Mouse (Mus musculus): Measurements from ENCODE around the gene Crat. TPM values are rescaled to one million over a fixed set of nuclear protein-coding genes. Genes with fewer than 3 reads are reported as not detected.

The Crat gene
- polyA plus RNA-seq, 1 experiment from 2014 or later: 24.3 TPM

- no peak for ATAC-seq (ENCODE audit: insufficient read depth)
- peaks cover 99% of the 10 kb centered on the region for H3K36me3 ChIP-seq (replicated peaks)
- no peak overlapping the region for H3K9ac ChIP-seq
- no peak overlapping the region for H3K4me2 ChIP-seq
- no peaks in the 10 kb centered on the region for H3K4me1 ChIP-seq (replicated peaks)
- no peak overlapping the region for H3K27ac ChIP-seq (replicated peaks)
- H3K4me3 ChIP-seq (replicated peaks): no peak overlapping the region
- no peaks in the 10 kb centered on the region for H3K9me3 ChIP-seq (replicated peaks)
- WGBS (ENCODE audit: insufficient replicate concordance): 88% methylated on average over 1 of the region's 1 CpGs
- no peaks in the 10 kb centered on the region for H3K27me3 ChIP-seq
Observed at GRCm38 (mm10) chr2:30403870-30404269, 11.7 kb downstream of the Crat start.

GRCm38 (mm10) chr2:30402843-30403242 lies 12.8 kb downstream of the Crat start:
- no peak overlapping the region for H3K9ac ChIP-seq
- ATAC-seq (ENCODE audit: insufficient read depth): no peak
- H3K27ac ChIP-seq (replicated peaks): no peak overlapping the region
- H3K4me3 ChIP-seq (replicated peaks): no peak overlapping the region
- no peak overlapping the region for H3K4me2 ChIP-seq
- H3K9me3 ChIP-seq (replicated peaks): no peaks in the 10 kb centered on the region
- WGBS (ENCODE audit: insufficient replicate concordance): 66% methylated on average over 2 of the region's 2 CpGs
- H3K36me3 ChIP-seq (replicated peaks): peaks cover 99% of the 10 kb centered on the region
- no peaks in the 10 kb centered on the region for H3K4me1 ChIP-seq (replicated peaks)
- no peaks in the 10 kb centered on the region for H3K27me3 ChIP-seq

- H3K4me3 ChIP-seq (replicated peaks): no peak overlapping the region
- no peak overlapping the region for H3K27ac ChIP-seq (replicated peaks)
- H3K4me2 ChIP-seq: no peak overlapping the region
- H3K9ac ChIP-seq: no peak overlapping the region
- H3K27me3 ChIP-seq: no peaks in the 10 kb centered on the region
- no peaks in the 10 kb centered on the region for H3K4me1 ChIP-seq (replicated peaks)
- ATAC-seq (ENCODE audit: insufficient read depth): no peak
- 81% methylated on average over 9 of the region's 9 CpGs for WGBS (ENCODE audit: insufficient replicate concordance)
- peaks cover 99% of the 10 kb centered on the region for H3K36me3 ChIP-seq (replicated peaks)
- H3K9me3 ChIP-seq (replicated peaks): no peaks in the 10 kb centered on the region
Observed at GRCm38 (mm10) chr2:30402351-30402826, 13.2 kb downstream of the Crat start.

GRCm38 (mm10) chr2:30401581-30401980 lies 14.0 kb downstream of the Crat start:
- WGBS (ENCODE audit: insufficient replicate concordance): 54% methylated on average over 1 of the region's 1 CpGs
- Histone ChIP-seq H3K4me3 (replicated peaks) (no peak overlapping the region), H3K36me3 (replicated peaks) (peaks cover 99% of the 10 kb centered on the region), H3K9me3 (replicated peaks) (no peaks in the 10 kb centered on the region), H3K27ac (replicated peaks) (no peak overlapping the region), H3K4me1 (replicated peaks) (no peaks in the 10 kb centered on the region), H3K9ac (no peak overlapping the region), H3K27me3 (no peaks in the 10 kb centered on the region), H3K4me2 (no peak overlapping the region)
- ATAC-seq (ENCODE audit: insufficient read depth): no peak

GRCm38 (mm10) chr2:30399191-30400171 lies 16.1 kb downstream of the Crat start:
- ATAC-seq (ENCODE audit: insufficient read depth): no peak
- WGBS (ENCODE audit: insufficient replicate concordance): 78% methylated on average over 20 of the region's 20 CpGs
- peaks cover 92% of the 10 kb centered on the region for H3K36me3 ChIP-seq (replicated peaks)

GRCm38 (mm10) chr2:30397986-30398512 lies 17.6 kb downstream of the Crat start:
- WGBS (ENCODE audit: insufficient replicate concordance): 83% methylated on average over 10 of the region's 10 CpGs

More at GRCm38 (mm10) chr2:30399191-30400171, 16.1 kb downstream of the Crat start:
- Histone ChIP-seq H3K9me3 (replicated peaks) (no peaks in the 10 kb centered on the region), H3K27ac (replicated peaks) (no peak overlapping the region), H3K4me3 (replicated peaks) (no peak overlapping the region), H3K4me2 (no peak overlapping the region), H3K4me1 (replicated peaks) (peaks cover 9% of the 10 kb centered on the region; the same call in 1 of the 2 replicates), H3K9ac (no peak overlapping the region), H3K27me3 (no peaks in the 10 kb centered on the region)

GRCm38 (mm10) chr2:30396246-30396645 lies 19.4 kb downstream of the Crat start:
- Histone ChIP-seq H3K4me1 (replicated peaks) (peaks cover 32% of the 10 kb centered on the region), H3K36me3 (replicated peaks) (peaks cover 61% of the 10 kb centered on the region), H3K27me3 (no peaks in the 10 kb centered on the region), H3K27ac (replicated peaks) (no peak overlapping the region), H3K4me2 (no peak overlapping the region), H3K9ac (no peak overlapping the region), H3K4me3 (replicated peaks) (no peak overlapping the region), H3K9me3 (replicated peaks) (no peaks in the 10 kb centered on the region)
- 74% methylated on average over 7 of the region's 7 CpGs for WGBS (ENCODE audit: insufficient replicate concordance)
- ATAC-seq (ENCODE audit: insufficient read depth): no peak

More at GRCm38 (mm10) chr2:30397986-30398512, 17.6 kb downstream of the Crat start:
- no peaks in the 10 kb centered on the region for H3K27me3 ChIP-seq
- H3K9me3 ChIP-seq (replicated peaks): no peaks in the 10 kb centered on the region
- H3K9ac ChIP-seq: no peak overlapping the region
- no peak overlapping the region for H3K27ac ChIP-seq (replicated peaks)
- ATAC-seq (ENCODE audit: insufficient read depth): no peak
- no peak overlapping the region for H3K4me3 ChIP-seq (replicated peaks)
- no peak overlapping the region for H3K4me2 ChIP-seq
- H3K4me1 ChIP-seq (replicated peaks): peaks cover 22% of the 10 kb centered on the region
- peaks cover 79% of the 10 kb centered on the region for H3K36me3 ChIP-seq (replicated peaks)

- no peaks in the 10 kb centered on the region for H3K27me3 ChIP-seq
- ATAC-seq (ENCODE audit: insufficient read depth): no peak
- peaks cover 56% of the 10 kb centered on the region for H3K36me3 ChIP-seq (replicated peaks)
- H3K27ac ChIP-seq (replicated peaks): no peak overlapping the region
- no peak overlapping the region for H3K4me2 ChIP-seq
- WGBS (ENCODE audit: insufficient replicate concordance): 75% methylated on average over 7 of the region's 7 CpGs
- peaks cover 33% of the 10 kb centered on the region for H3K4me1 ChIP-seq (replicated peaks)
- no peaks in the 10 kb centered on the region for H3K9me3 ChIP-seq (replicated peaks)
- H3K4me3 ChIP-seq (replicated peaks): no peak overlapping the region
- no peak overlapping the region for H3K9ac ChIP-seq
Observed at GRCm38 (mm10) chr2:30395757-30396156, 19.9 kb downstream of the Crat start.

- Histone ChIP-seq H3K9me3 (replicated peaks) (no peaks in the 10 kb centered on the region), H3K4me3 (replicated peaks) (peak overlapping the region; percentile 93), H3K27ac (replicated peaks) (peak overlapping the region; percentile 89), H3K36me3 (replicated peaks) (peaks cover 31% of the 10 kb centered on the region), H3K9ac (peak overlapping the region; percentile 80), H3K4me2 (peak overlapping the region; percentile 99), H3K4me1 (replicated peaks) (peaks cover 33% of the 10 kb centered on the region), H3K27me3 (no peaks in the 10 kb centered on the region)
- ATAC-seq (ENCODE audit: insufficient read depth): no peak
- WGBS (ENCODE audit: insufficient replicate concordance): 39% methylated on average over 1 of the region's 1 CpGs
Observed at GRCm38 (mm10) chr2:30393370-30393656, 22.3 kb downstream of the Crat start.

- WGBS (ENCODE audit: insufficient replicate concordance): 2% methylated on average over 54 of the region's 54 CpGs
- ATAC-seq (ENCODE audit: insufficient read depth): peak; percentile 63
- peak overlapping the region; percentile 93 for H3K4me3 ChIP-seq (replicated peaks)
- H3K9me3 ChIP-seq (replicated peaks): no peaks in the 10 kb centered on the region
- H3K27me3 ChIP-seq: no peaks in the 10 kb centered on the region
- H3K4me1 ChIP-seq (replicated peaks): peaks cover 33% of the 10 kb centered on the region
- H3K27ac ChIP-seq (replicated peaks): peak overlapping the region; percentile 89
- H3K4me2 ChIP-seq: peak overlapping the region; percentile 99
- H3K9ac ChIP-seq: peak overlapping the region; percentile 80
- H3K36me3 ChIP-seq (replicated peaks): peaks cover 26% of the 10 kb centered on the region
Observed at GRCm38 (mm10) chr2:30392577-30393369, 22.8 kb downstream of the Crat start.

GRCm38 (mm10) chr2:30392114-30392576 lies 23.5 kb downstream of the Crat start, which contains the start of gene Dolpp1:
TSS of gene Dolpp1 (plus strand) at chr2:30392254.
- peak within 1 kb of the TSS; percentile 80 for H3K9ac ChIP-seq
- peaks cover 20% of the 10 kb centered on the region for H3K36me3 ChIP-seq (replicated peaks)
- H3K4me2 ChIP-seq: peak within 1 kb of the TSS; percentile 99
- H3K27ac ChIP-seq (replicated peaks): peak within 1 kb of the TSS; percentile 89
- peak within 1 kb of the TSS; percentile 93 for H3K4me3 ChIP-seq (replicated peaks)
- peaks cover 33% of the 10 kb centered on the region for H3K4me1 ChIP-seq (replicated peaks)
- H3K27me3 ChIP-seq: no peaks in the 10 kb centered on the region
- H3K9me3 ChIP-seq (replicated peaks): no peaks in the 10 kb centered on the region
- under 1% methylated on average over 40 of the region's 40 CpGs for WGBS (ENCODE audit: insufficient replicate concordance)
- peak; percentile 97 for ATAC-seq (ENCODE audit: insufficient read depth)
